Mouse (Mus musculus) neural tube, embryonic 15.5 days (tissue): ENCODE measurements around the gene Gm9887. TPM values are rescaled to one million over a fixed set of nuclear protein-coding genes. Genes with fewer than 3 reads are reported as not detected.
A peak's percentile ranks its signal among the peaks of the same experiment; 100 is the strongest.

Experiments
- ATAC-seq: fragments of 200-750 bp; cut with Nextera tagmentation; 2 replicates; pipeline ENCODE4 v1.8.0; 2017; ENCODE audit warnings: mild to moderate bottlenecking, moderate TSS enrichment, moderate library complexity; ENCODE audit not compliant: low FRiP score
- H3K27ac ChIP-seq: fragments of 300-500 bp; sonication (generic); replicated peaks from 2 replicates; pipeline ENCODE4 v1.5.1; 2015; ENCODE audit warnings: mild to moderate bottlenecking, inconsistent platforms
- H3K27me3 ChIP-seq: fragments of 300-500 bp; sonication (generic); replicated peaks from 2 replicates; pipeline ENCODE4 v1.6.1; 2015; ENCODE audit warnings: inconsistent platforms
- H3K36me3 ChIP-seq: fragments of 300-500 bp; sonication (generic); 2 replicates; pipeline ENCODE4 v1.6.1; 2015; ENCODE audit warnings: inconsistent platforms
- H3K4me1 ChIP-seq: fragments of 300-500 bp; sonication (generic); 2 replicates; pipeline ENCODE4 v1.6.1; 2015; ENCODE audit warnings: inconsistent platforms
- H3K4me2 ChIP-seq: fragments of 300-500 bp; sonication (generic); 2 replicates; pipeline ENCODE4 v1.6.1; 2015; ENCODE audit warnings: inconsistent platforms, mild to moderate bottlenecking, moderate library complexity
- H3K4me3 ChIP-seq: fragments of 300-500 bp; sonication (generic); replicated peaks from 2 replicates; pipeline ENCODE4 v1.5.1; 2015; ENCODE audit warnings: mild to moderate bottlenecking, inconsistent platforms
- H3K9ac ChIP-seq: fragments of 300-500 bp; sonication (generic); replicated peaks from 2 replicates; pipeline ENCODE4 v1.6.1; 2015; ENCODE audit warnings: mild to moderate bottlenecking, inconsistent platforms
- H3K9me3 ChIP-seq: fragments of 300-500 bp; sonication (generic); replicated peaks from 2 replicates; pipeline ENCODE4 v1.6.1; 2016; ENCODE audit warnings: inconsistent platforms
- WGBS: fragments of 180-500 bp; shearing (Covaris S2); methylation state at CpG from one replicate; pipeline ENCODE4 v1.1.7; 2015; ENCODE audit warnings: mixed read lengths; 5-methylcytosine and 5-hydroxymethylcytosine counted together
- polyA plus RNA-seq: library from polyadenylated mRNA; unstranded; fragments of >200 nt; fragmentation: Nextera tagmentation; extraction: Ambion mirVana; gene quantifications from 2 replicates; pipeline ENCODE4 v1.2.1, GENCODE M21; 2015

The Gm9887 gene
- polyA plus RNA-seq = 0.82 and 0.87 TPM in 2 replicates

GRCm38 (mm10) chr12:69371854-69372671, at the start of gene Gm9887, which contains the start of gene Arf6:
TSS of gene Gm9887 (minus strand) at chr12:69372458.
TSS of gene Arf6 (plus strand) at chr12:69372150.
- WGBS = 0% methylated on average over 96 of the region's 121 CpGs
- Histone ChIP-seq H3K4me2 (peak within 1 kb of the TSS; percentile 80), H3K4me3 (peak within 1 kb of the TSS; percentile 100), H3K27ac (peak within 1 kb of the TSS; percentile 94), H3K9ac (peak within 1 kb of the TSS; percentile 97), H3K9me3 (no peaks in the 10 kb centered on the region), H3K27me3 (no peaks in the 10 kb centered on the region), H3K36me3 (no peaks in the 10 kb centered on the region), H3K4me1 (peaks cover 25% of the 10 kb centered on the region)
- ATAC-seq = peak; percentile 96

GRCm38 (mm10) chr12:69420716-69421115, 48.5 kb upstream of the Gm9887 start:
- no peak for ATAC-seq

GRCm38 (mm10) chr12:69419606-69420005, 47.3 kb upstream of the Gm9887 start:
- no peaks in the 10 kb centered on the region for H3K27me3 ChIP-seq
- no peak for ATAC-seq
- WGBS = 92% methylated on average over 4 of the region's 4 CpGs
- no peaks in the 10 kb centered on the region for H3K36me3 ChIP-seq
- H3K27ac ChIP-seq = no peak overlapping the region
- H3K4me1 ChIP-seq = no peaks in the 10 kb centered on the region
- H3K9me3 ChIP-seq = no peaks in the 10 kb centered on the region
- H3K4me3 ChIP-seq = no peak overlapping the region
- H3K4me2 ChIP-seq = no peak overlapping the region
- no peak overlapping the region for H3K9ac ChIP-seq

More at GRCm38 (mm10) chr12:69420716-69421115, 48.5 kb upstream of the Gm9887 start:
- Histone ChIP-seq H3K36me3 (no peaks in the 10 kb centered on the region), H3K4me1 (no peaks in the 10 kb centered on the region), H3K4me3 (no peak overlapping the region), H3K27ac (no peak overlapping the region), H3K9ac (no peak overlapping the region), H3K9me3 (no peaks in the 10 kb centered on the region), H3K4me2 (no peak overlapping the region), H3K27me3 (no peaks in the 10 kb centered on the region)
- WGBS = 70% methylated on average over 3 of the region's 3 CpGs

- Histone ChIP-seq H3K9me3 (no peaks in the 10 kb centered on the region), H3K4me1 (no peaks in the 10 kb centered on the region), H3K36me3 (no peaks in the 10 kb centered on the region), H3K4me2 (no peak overlapping the region), H3K27ac (no peak overlapping the region), H3K9ac (no peak overlapping the region), H3K4me3 (no peak overlapping the region), H3K27me3 (no peaks in the 10 kb centered on the region)
- 75% methylated on average over 14 of the region's 14 CpGs for WGBS
- ATAC-seq = no peak
Measured at GRCm38 (mm10) chr12:69419017-69419605, 46.9 kb upstream of the Gm9887 start.

GRCm38 (mm10) chr12:69418606-69419005, 46.3 kb upstream of the Gm9887 start:
- Histone ChIP-seq H3K27me3 (no peaks in the 10 kb centered on the region), H3K36me3 (no peaks in the 10 kb centered on the region), H3K4me3 (no peak overlapping the region), H3K27ac (no peak overlapping the region), H3K4me1 (no peaks in the 10 kb centered on the region), H3K4me2 (no peak overlapping the region), H3K9me3 (no peaks in the 10 kb centered on the region), H3K9ac (no peak overlapping the region)
- 86% methylated on average over 13 of the region's 13 CpGs for WGBS
- no peak for ATAC-seq

GRCm38 (mm10) chr12:69417701-69418291, 45.5 kb upstream of the Gm9887 start:
- no peak for ATAC-seq
- H3K4me3 ChIP-seq = no peak overlapping the region
- H3K9ac ChIP-seq = no peak overlapping the region
- H3K4me1 ChIP-seq = no peaks in the 10 kb centered on the region
- no peaks in the 10 kb centered on the region for H3K36me3 ChIP-seq
- H3K4me2 ChIP-seq = no peak overlapping the region
- WGBS = 67% methylated on average over 9 of the region's 9 CpGs
- no peaks in the 10 kb centered on the region for H3K9me3 ChIP-seq
- H3K27ac ChIP-seq = no peak overlapping the region
- no peaks in the 10 kb centered on the region for H3K27me3 ChIP-seq

- no peak overlapping the region for H3K4me2 ChIP-seq
- H3K27ac ChIP-seq = no peak overlapping the region
- no peaks in the 10 kb centered on the region for H3K27me3 ChIP-seq
- no peaks in the 10 kb centered on the region for H3K36me3 ChIP-seq
- H3K4me3 ChIP-seq = no peak overlapping the region
- H3K4me1 ChIP-seq = no peaks in the 10 kb centered on the region
- WGBS = 73% methylated on average over 7 of the region's 7 CpGs
- no peaks in the 10 kb centered on the region for H3K9me3 ChIP-seq
- no peak for ATAC-seq
- no peak overlapping the region for H3K9ac ChIP-seq
Measured at GRCm38 (mm10) chr12:69416793-69417192, 44.5 kb upstream of the Gm9887 start.

GRCm38 (mm10) chr12:69414826-69415572, 42.7 kb upstream of the Gm9887 start:
- WGBS = 83% methylated on average over 4 of the region's 4 CpGs

GRCm38 (mm10) chr12:69413303-69413702, 41.0 kb upstream of the Gm9887 start:
- Histone ChIP-seq H3K9ac (no peak overlapping the region), H3K9me3 (no peaks in the 10 kb centered on the region), H3K36me3 (no peaks in the 10 kb centered on the region), H3K27ac (no peak overlapping the region), H3K4me2 (no peak overlapping the region), H3K27me3 (no peaks in the 10 kb centered on the region), H3K4me1 (no peaks in the 10 kb centered on the region), H3K4me3 (no peak overlapping the region)
- no peak for ATAC-seq
- 73% methylated on average over 3 of the region's 3 CpGs for WGBS

More at GRCm38 (mm10) chr12:69414826-69415572, 42.7 kb upstream of the Gm9887 start:
- no peak overlapping the region for H3K4me3 ChIP-seq
- no peak overlapping the region for H3K27ac ChIP-seq
- ATAC-seq = no peak
- no peak overlapping the region for H3K9ac ChIP-seq
- H3K4me1 ChIP-seq = no peaks in the 10 kb centered on the region
- no peaks in the 10 kb centered on the region for H3K27me3 ChIP-seq
- no peak overlapping the region for H3K4me2 ChIP-seq
- no peaks in the 10 kb centered on the region for H3K9me3 ChIP-seq
- no peaks in the 10 kb centered on the region for H3K36me3 ChIP-seq

GRCm38 (mm10) chr12:69411936-69412335, 39.7 kb upstream of the Gm9887 start:
- Histone ChIP-seq H3K4me2 (no peak overlapping the region), H3K9me3 (no peaks in the 10 kb centered on the region), H3K36me3 (no peaks in the 10 kb centered on the region), H3K27me3 (no peaks in the 10 kb centered on the region), H3K9ac (no peak overlapping the region), H3K4me1 (no peaks in the 10 kb centered on the region), H3K4me3 (no peak overlapping the region), H3K27ac (no peak overlapping the region)
- ATAC-seq = no peak
- WGBS = 46% methylated on average over 4 of the region's 4 CpGs

GRCm38 (mm10) chr12:69410767-69411166, 38.5 kb upstream of the Gm9887 start:
- ATAC-seq = no peak
- Histone ChIP-seq H3K27me3 (no peaks in the 10 kb centered on the region), H3K36me3 (no peaks in the 10 kb centered on the region), H3K9ac (no peak overlapping the region), H3K27ac (no peak overlapping the region), H3K4me2 (no peak overlapping the region), H3K4me3 (no peak overlapping the region), H3K4me1 (no peaks in the 10 kb centered on the region), H3K9me3 (no peaks in the 10 kb centered on the region)
- WGBS = 64% methylated on average over 5 of the region's 5 CpGs
